Mouse (Mus musculus): ENCODE results near the gene Hsd17b2.

DNA sequence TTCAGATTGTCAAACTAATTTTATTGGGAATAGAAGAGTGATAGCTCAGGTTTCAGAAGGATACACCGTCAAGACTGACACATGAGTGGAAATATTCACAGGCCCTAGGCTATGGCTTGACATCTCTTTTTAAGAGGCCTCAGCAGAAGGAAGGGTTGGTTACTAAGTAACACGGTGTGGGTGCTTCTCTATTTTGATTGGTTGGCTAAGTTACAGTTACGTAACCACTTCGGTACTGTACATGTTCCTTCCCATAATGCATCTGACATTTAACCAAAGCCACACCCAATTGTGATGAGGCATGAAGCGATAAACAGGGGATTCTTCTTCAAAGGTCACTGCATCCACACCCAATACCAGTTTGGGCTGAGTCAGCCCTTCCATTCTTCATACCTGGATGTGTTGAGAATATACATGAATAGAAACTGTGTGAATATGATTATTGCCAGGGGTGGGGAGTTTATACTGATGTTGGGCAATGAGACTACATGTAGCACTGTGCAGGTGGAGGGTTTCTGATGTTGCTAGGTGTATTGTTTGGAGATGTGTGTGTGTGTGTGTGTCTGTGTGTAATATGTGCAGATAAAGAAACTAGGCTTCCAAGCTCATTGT, 38.8 kb downstream of the Hsd17b2 start:
- TF ChIP-seq POLR2A (IDR thresholded peaks at IDR 0.05; ENCODE audit: insufficient read depth, low read depth, low read length) = no peak
- no peak for TF ChIP-seq CTCF (IDR thresholded peaks at IDR 0.05)
- TF ChIP-seq EP300 (IDR thresholded peaks at IDR 0.05; ENCODE audit: insufficient read depth, low read depth, low read length) = no peak
